27 mouse cellular contexts compared by ENCODE assay signal in genomic region chr9:78233121-78233695, GRCm38 (mm10). TPM values are rescaled to one million over a fixed set of nuclear protein-coding genes. Genes with fewer than 3 reads are reported as not detected.
ATAC-seq lines count a peak whose summit lies in the region.
"Not testable (repeated sequence)": the region's sequence is repeated elsewhere in the genome, so short reads cannot be mapped to it uniquely, and the experiment has no call there.
"Had no signal": no experiment of that assay in that cellular context is flagged by ENCODE, and none has a peak within 500 bp of the region (broad histone marks: within the 10 kb centered on the region; RNA-seq: fewer than 3 reads in every experiment).

No protein-coding gene starts in this region.

- H3K9me3 ChIP-seq in forebrain, embryonic 13.5 days (replicated peaks); midbrain, embryonic 13.5 days: not testable (repeated sequence)

- peak; percentile 53 for ATAC-seq in CD4-positive, CD25-positive, alpha-beta regulatory T cell, adult 4 months
- peak; percentile 76 for ATAC-seq in common myeloid progenitor, adult 5-6 weeks (replicated peaks; ENCODE audit: low read depth, poor library complexity, severe bottlenecking)
- ATAC-seq in forebrain, embryonic 13.5 days: peak; percentile 41; the same call in 1 of the 2 replicates
- ATAC-seq in granulocyte monocyte progenitor cell, adult 5-6 weeks (replicated peaks; ENCODE audit: poor library complexity, severe bottlenecking): peak; percentile 73
- peak; percentile 77 for ATAC-seq in megakaryocyte progenitor cell, adult 5-6 weeks (replicated peaks; ENCODE audit: poor library complexity)
- ATAC-seq in midbrain, embryonic 13.5 days: peak; percentile 50; the same call in 1 of the 2 replicates
- 0 out of 2 replicates have a peak, but pooled peaks have one; percentile 32 for ATAC-seq in neutrophil, adult 5-6 weeks (ENCODE audit: extremely low read depth, insufficient number of reproducible peaks, low FRiP score, poor library complexity, severe bottlenecking)

- not testable (repeated sequence) for H3K4me1 ChIP-seq in forebrain, embryonic 13.5 days; midbrain, embryonic 13.5 days (replicated peaks)

- H3K27ac ChIP-seq in forebrain, embryonic 13.5 days; midbrain, embryonic 13.5 days: not testable (repeated sequence)

- not testable (repeated sequence) for H3K9ac ChIP-seq in forebrain, embryonic 13.5 days; midbrain, embryonic 13.5 days (replicated peaks)

- not testable (repeated sequence) for H3K36me3 ChIP-seq in forebrain, embryonic 13.5 days (ENCODE audit: poor library complexity, severe bottlenecking); midbrain, embryonic 13.5 days

- H3K4me2 ChIP-seq in forebrain, embryonic 13.5 days; midbrain, embryonic 13.5 days (replicated peaks): not testable (repeated sequence)

- no CpG with 5 or more reads among the region's 10 CpGs for WGBS in forebrain, embryonic 13.5 days
- no CpG with 5 or more reads among the region's 10 CpGs for WGBS in midbrain, embryonic 13.5 days

- H3K27me3 ChIP-seq in forebrain, embryonic 13.5 days; midbrain, embryonic 13.5 days: not testable (repeated sequence)

- H3K4me3 ChIP-seq in forebrain, embryonic 13.5 days; midbrain, embryonic 13.5 days (replicated peaks): not testable (repeated sequence)

RNA-seq across cellular contexts. Expression of gene Gsta1, which starts 2.8 kb away (rescaled TPM):
- polyA plus RNA-seq in CD4-positive, CD25-positive, alpha-beta regulatory T cell, adult 4 months (2017; shearing (Covaris generic)): not detected
- not detected in 2 replicates for total RNA-seq in common myeloid progenitor, adult 5-6 weeks (2017)
- not detected in 2 replicates for polyA plus RNA-seq in forebrain, embryonic 13.5 days (2015; fragmentation: Nextera tagmentation; extraction: Ambion mirVana)
- total RNA-seq in granulocyte monocyte progenitor cell, adult 5-6 weeks (2014; fragmentation: Nextera tagmentation): not detected in 2 replicates
- total RNA-seq in granulocyte monocyte progenitor cell, adult 5-6 weeks (2017): not detected in 2 replicates
- total RNA-seq in megakaryocyte progenitor cell, adult 5-6 weeks (2015): not detected in 2 replicates
- not detected in 2 replicates for total RNA-seq in megakaryocyte progenitor cell, adult 5-6 weeks (2017)
- not detected in 2 replicates for polyA plus RNA-seq in midbrain, embryonic 13.5 days (2015; fragmentation: Nextera tagmentation; extraction: Ambion mirVana)
- not detected in 2 replicates for total RNA-seq in neutrophil, adult 5-6 weeks (2017)
- total RNA-seq: adrenal gland, postnatal 14 days; CH12.LX; forebrain, postnatal 0 days; gastrocnemius, adult 8-10 months; gastrocnemius, postnatal 25 days; MEL had no signal
- polyA plus RNA-seq: adrenal gland, adult 2 months; embryonic facial prominence, embryonic 11.5 days; forebrain, embryonic 12.5 days; forebrain, postnatal 0 days; gonadal fat pad, adult 2 months; heart, embryonic 10.5 days; heart, embryonic 13.5 days; hindbrain, embryonic 12.5 days; hindbrain, embryonic 15.5 days had no signal

RNA-seq across cellular contexts. Expression of gene Gm3776, which starts 23.7 kb away (rescaled TPM):
- polyA plus RNA-seq in CD4-positive, CD25-positive, alpha-beta regulatory T cell, adult 4 months (2017; shearing (Covaris generic)): not detected
- not detected in 2 replicates for total RNA-seq in common myeloid progenitor, adult 5-6 weeks (2017)
- polyA plus RNA-seq in forebrain, embryonic 13.5 days (2015; fragmentation: Nextera tagmentation; extraction: Ambion mirVana): not detected in 2 replicates
- not detected in 2 replicates for total RNA-seq in granulocyte monocyte progenitor cell, adult 5-6 weeks (2014; fragmentation: Nextera tagmentation)
- total RNA-seq in granulocyte monocyte progenitor cell, adult 5-6 weeks (2017): not detected in 2 replicates
- total RNA-seq in megakaryocyte progenitor cell, adult 5-6 weeks (2015): not detected in 2 replicates
- total RNA-seq in megakaryocyte progenitor cell, adult 5-6 weeks (2017): not detected in 2 replicates
- polyA plus RNA-seq in midbrain, embryonic 13.5 days (2015; fragmentation: Nextera tagmentation; extraction: Ambion mirVana): not detected in 2 replicates
- total RNA-seq in neutrophil, adult 5-6 weeks (2017): not detected in 2 replicates
- total RNA-seq: adrenal gland, adult 2 months; adrenal gland, postnatal 14 days; adrenal gland, postnatal 4 days; CH12.LX; forebrain, postnatal 0 days; gastrocnemius, adult 8-10 months; gastrocnemius, postnatal 25 days; heart, postnatal 14 days; heart, postnatal 4 days; MEL had no signal
- polyA plus RNA-seq: adrenal gland, adult 2 months; embryonic facial prominence, embryonic 11.5 days; forebrain, embryonic 12.5 days; forebrain, postnatal 0 days; gonadal fat pad, adult 2 months; heart, embryonic 10.5 days; heart, embryonic 13.5 days; heart, embryonic 16.5 days; hindbrain, embryonic 12.5 days; hindbrain, embryonic 15.5 days had no signal

RNA-seq across cellular contexts. Expression of gene Gsta4, which starts 50.6 kb away (rescaled TPM):
- 10 to 100 TPM; 64.6 to 66.5 TPM for polyA plus RNA-seq in CD4-positive, CD25-positive, alpha-beta regulatory T cell, adult 4 months (2017; shearing (Covaris generic))
- 6.6 and 13.0 TPM in 2 replicates for total RNA-seq in common myeloid progenitor, adult 5-6 weeks (2017)
- polyA plus RNA-seq in forebrain, embryonic 13.5 days (2015; fragmentation: Nextera tagmentation; extraction: Ambion mirVana): 19.9 and 28.5 TPM in 2 replicates
- 1.9 and 3.4 TPM in 2 replicates for total RNA-seq in granulocyte monocyte progenitor cell, adult 5-6 weeks (2014; fragmentation: Nextera tagmentation)
- 2.0 and 2.8 TPM in 2 replicates for total RNA-seq in granulocyte monocyte progenitor cell, adult 5-6 weeks (2017)
- total RNA-seq in megakaryocyte progenitor cell, adult 5-6 weeks (2015): 1.5 and 2.9 TPM in 2 replicates
- total RNA-seq in megakaryocyte progenitor cell, adult 5-6 weeks (2017): 2.6 and 4.9 TPM in 2 replicates
- polyA plus RNA-seq in midbrain, embryonic 13.5 days (2015; fragmentation: Nextera tagmentation; extraction: Ambion mirVana): 15.5 and 19.5 TPM in 2 replicates
- total RNA-seq in neutrophil, adult 5-6 weeks (2017): 3.4 and 4.2 TPM in 2 replicates

RNA-seq across cellular contexts. Expression of gene Gm10639, which starts 56.5 kb away (rescaled TPM):
- polyA plus RNA-seq in CD4-positive, CD25-positive, alpha-beta regulatory T cell, adult 4 months (2017; shearing (Covaris generic)): not detected
- not detected in 2 replicates for total RNA-seq in common myeloid progenitor, adult 5-6 weeks (2017)
- polyA plus RNA-seq in forebrain, embryonic 13.5 days (2015; fragmentation: Nextera tagmentation; extraction: Ambion mirVana): not detected in 2 replicates
- total RNA-seq in granulocyte monocyte progenitor cell, adult 5-6 weeks (2014; fragmentation: Nextera tagmentation): not detected in 2 replicates
- not detected in 2 replicates for total RNA-seq in granulocyte monocyte progenitor cell, adult 5-6 weeks (2017)
- not detected in 2 replicates for total RNA-seq in megakaryocyte progenitor cell, adult 5-6 weeks (2015)
- not detected in 2 replicates for total RNA-seq in megakaryocyte progenitor cell, adult 5-6 weeks (2017)
- polyA plus RNA-seq in midbrain, embryonic 13.5 days (2015; fragmentation: Nextera tagmentation; extraction: Ambion mirVana): not detected in 2 replicates
- total RNA-seq in neutrophil, adult 5-6 weeks (2017): not detected in 2 replicates
- total RNA-seq: adrenal gland, adult 2 months; adrenal gland, postnatal 14 days; CH12.LX; forebrain, postnatal 0 days; gastrocnemius, postnatal 25 days; heart, postnatal 14 days; heart, postnatal 4 days; MEL had no signal
- polyA plus RNA-seq: adrenal gland, adult 2 months; embryonic facial prominence, embryonic 11.5 days; embryonic facial prominence, embryonic 14.5 days; forebrain, embryonic 12.5 days; forebrain, postnatal 0 days; gonadal fat pad, adult 2 months; heart, embryonic 10.5 days; heart, embryonic 13.5 days; heart, embryonic 16.5 days; hindbrain, embryonic 12.5 days; hindbrain, embryonic 15.5 days; intestine, embryonic 14.5 days had no signal
